Mouse (Mus musculus) cortical plate, adult 2 months (tissue): ENCODE data around the gene Olfr283. TPM values are rescaled to one million over a fixed set of nuclear protein-coding genes. Genes with fewer than 3 reads are reported as not detected.
A peak's percentile ranks its signal among the peaks of the same experiment; 100 is the strongest.

Experiments used
- H3K27ac ChIP-seq: fragments of 200-500 bp; 2 replicates; pipeline ENCODE4 v1.5.1; 2012; ENCODE audit warnings: low read length, control low read depth, inconsistent platforms; ENCODE audit not compliant: insufficient read depth
- H3K4me1 ChIP-seq: fragments of 200-500 bp; 2 replicates; pipeline ENCODE4 v1.6.1; 2011; ENCODE audit warnings: low read length; ENCODE audit not compliant: control insufficient read depth, insufficient read depth
- H3K4me3 ChIP-seq: fragments of 200-500 bp; 2 replicates; pipeline ENCODE4 v1.5.1; 2011; ENCODE audit warnings: mild to moderate bottlenecking, low read length, control low read depth; ENCODE audit not compliant: insufficient read depth
- CTCF ChIP-seq: fragments of 200-500 bp; IDR thresholded peaks from 2 replicates; pipeline ENCODE4 v1.5.1; 2011; ENCODE audit warnings: mild to moderate bottlenecking, control low read depth, low read length; ENCODE audit not compliant: insufficient read depth; ENCODE audit errors: extremely low read depth
- POLR2A ChIP-seq: fragments of 200-500 bp; IDR thresholded peaks from 2 replicates; pipeline ENCODE4 v1.6.1; 2011; ENCODE audit warnings: mild to moderate bottlenecking, low read length, control low read depth; ENCODE audit not compliant: insufficient read depth; ENCODE audit errors: extremely low read depth
- polyA plus RNA-seq: library from polyadenylated mRNA; depleted of rRNA; stranded (reverse); fragments of >200 nt; gene quantifications from 2 replicates; pipeline ENCODE4 v1.2.3, GENCODE M21; 2012; rRNA removed

Olfr283 gene
- polyA plus RNA-seq, 1 experiment: 0.21 TPM

DNA sequence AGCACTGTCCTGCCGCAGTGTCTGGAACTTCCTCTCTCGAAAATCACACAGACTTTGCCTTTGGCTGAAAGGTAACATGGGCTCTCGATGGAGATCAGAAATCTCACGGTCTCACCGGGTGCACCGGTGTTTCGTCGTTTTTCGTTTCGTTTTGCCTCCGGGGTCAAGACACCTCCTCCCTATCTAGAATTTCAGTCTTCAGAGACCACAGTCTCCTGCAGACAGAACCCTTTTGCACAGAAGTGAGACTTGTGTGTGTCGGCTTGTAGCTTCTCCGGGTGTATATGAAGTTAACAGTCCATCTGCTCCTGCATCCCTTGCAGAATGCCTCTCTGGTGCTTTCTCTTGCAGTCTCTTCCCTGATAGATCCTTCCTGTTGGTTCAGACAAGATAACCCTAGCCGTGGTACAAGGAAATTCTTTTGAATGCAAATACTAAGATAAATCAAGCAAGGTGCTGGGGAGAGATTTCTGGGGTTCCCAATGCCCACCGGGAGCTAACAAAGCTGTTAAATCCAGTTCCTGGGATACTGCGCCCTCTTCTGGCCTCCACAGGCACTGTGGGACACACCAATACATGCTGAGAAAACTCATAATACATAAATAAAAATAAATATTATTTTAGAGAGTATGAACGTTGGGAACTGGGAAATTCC is 27.8 kb upstream of the Olfr283 start:
- Histone ChIP-seq H3K4me1 (no peaks in the 10 kb centered on the region), H3K27ac (no peak overlapping the region), H3K4me3 (peak overlapping the region; percentile 30)
- TF ChIP-seq CTCF (peak; percentile 44), POLR2A (no peak)

DNA sequence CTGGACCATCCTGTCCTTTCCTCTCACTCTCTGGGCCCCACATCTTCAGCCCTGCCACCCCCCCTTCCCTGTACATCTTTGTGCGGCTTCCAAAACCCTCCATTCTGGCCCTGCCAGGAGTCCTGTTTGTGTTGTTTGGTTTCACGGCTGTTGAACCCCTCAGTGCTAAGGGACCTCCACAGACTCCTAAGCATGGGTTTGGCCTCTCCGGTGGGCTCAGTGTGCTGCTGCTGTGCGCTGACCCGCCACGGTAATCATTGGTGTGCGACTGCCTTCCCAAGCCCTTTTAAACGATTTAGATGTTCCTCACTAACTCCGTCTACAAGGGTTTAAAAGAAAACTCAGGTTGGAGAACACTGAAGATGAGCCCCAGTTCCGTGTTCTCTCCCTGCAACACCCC is 21.6 kb upstream of the Olfr283 start:
- Histone ChIP-seq H3K4me3 (no peak overlapping the region), H3K27ac (no peak overlapping the region), H3K4me1 (no peaks in the 10 kb centered on the region)
- TF ChIP-seq CTCF: no peak
- TF ChIP-seq POLR2A: no peak

DNA sequence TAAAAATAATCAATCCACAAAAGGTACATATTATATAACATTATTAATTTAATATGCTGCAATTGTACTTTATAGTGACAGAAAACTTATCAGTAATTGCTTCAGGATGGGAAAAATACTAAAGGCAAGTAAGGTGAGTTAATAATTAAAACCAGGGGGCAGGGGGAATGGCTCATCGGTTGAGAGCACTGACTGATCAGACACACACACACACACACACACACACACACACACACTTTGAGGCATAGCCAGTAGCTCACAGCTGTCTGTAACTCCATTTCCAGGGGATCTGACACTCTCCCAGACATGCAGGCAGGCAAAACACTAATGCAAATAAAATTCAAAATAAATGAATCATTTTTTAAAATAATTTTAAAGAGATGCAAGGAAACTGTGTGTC is 16.4 kb upstream of the Olfr283 start:
- Histone ChIP-seq H3K4me3 (no peak overlapping the region), H3K27ac (no peak overlapping the region), H3K4me1 (no peaks in the 10 kb centered on the region)
- no peak for TF ChIP-seq CTCF
- TF ChIP-seq POLR2A: no peak

DNA sequence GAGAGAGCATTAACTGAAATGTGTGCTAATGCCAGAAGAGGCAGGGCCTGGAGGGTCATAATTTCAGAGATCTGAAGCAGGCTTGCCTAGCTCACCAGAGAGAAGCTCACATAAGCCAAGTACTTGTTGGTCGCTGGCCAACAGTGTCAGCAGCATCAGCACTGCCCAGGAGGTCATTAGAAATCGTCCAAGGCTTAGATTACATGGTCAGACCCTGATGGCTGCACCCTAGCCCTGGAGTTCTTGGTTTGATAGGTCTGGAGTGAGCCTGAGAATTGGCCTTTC is 11.1 kb upstream of the Olfr283 start:
- TF ChIP-seq POLR2A (no peak), CTCF (no peak)
- Histone ChIP-seq H3K4me3 (no peak overlapping the region), H3K4me1 (no peaks in the 10 kb centered on the region)

DNA sequence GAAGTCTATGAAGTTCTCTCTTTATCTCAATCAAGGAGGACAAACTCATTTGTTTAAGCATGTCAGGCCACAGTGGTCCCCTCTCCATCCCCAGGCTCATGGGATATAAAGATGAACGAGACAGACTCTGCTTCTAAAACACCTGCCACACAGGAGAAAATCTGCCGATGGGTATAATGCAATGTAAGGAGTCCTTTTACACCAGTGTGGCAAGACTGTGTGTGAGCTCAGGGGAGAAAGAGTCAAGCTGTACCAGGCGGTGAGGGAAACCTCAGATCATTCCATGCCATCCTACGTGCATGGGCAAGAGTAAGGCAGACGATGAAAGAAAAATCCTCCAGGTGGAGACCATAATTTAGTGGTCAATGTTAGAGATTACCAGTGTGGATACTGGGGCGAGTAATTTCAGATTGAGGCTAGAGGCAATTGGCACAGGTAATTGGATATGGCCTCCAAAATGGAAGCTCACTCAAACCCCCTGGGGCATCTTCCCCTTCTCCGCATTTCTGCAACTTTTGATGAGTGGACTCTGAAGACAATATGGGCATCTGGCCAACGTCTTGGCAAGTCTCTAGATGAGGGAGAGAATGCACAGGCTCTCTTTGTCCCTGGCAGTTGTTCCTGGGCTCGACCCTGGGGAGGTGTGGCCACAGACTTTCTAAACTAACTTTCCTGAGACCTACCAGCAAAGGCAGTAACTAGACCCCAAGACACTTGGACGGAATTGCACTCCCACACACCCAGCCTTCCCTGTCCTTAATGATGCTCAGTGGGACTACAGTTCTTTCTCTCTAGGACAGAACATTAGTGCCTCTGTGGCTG is 10.5 kb upstream of the Olfr283 start:
- TF ChIP-seq CTCF: no peak
- no peak for TF ChIP-seq POLR2A
- Histone ChIP-seq H3K4me1 (no peaks in the 10 kb centered on the region), H3K27ac (no peak overlapping the region), H3K4me3 (no peak overlapping the region)

More for the DNA sequence above, 11.1 kb upstream of the Olfr283 start:
- H3K27ac ChIP-seq: no peak overlapping the region

DNA sequence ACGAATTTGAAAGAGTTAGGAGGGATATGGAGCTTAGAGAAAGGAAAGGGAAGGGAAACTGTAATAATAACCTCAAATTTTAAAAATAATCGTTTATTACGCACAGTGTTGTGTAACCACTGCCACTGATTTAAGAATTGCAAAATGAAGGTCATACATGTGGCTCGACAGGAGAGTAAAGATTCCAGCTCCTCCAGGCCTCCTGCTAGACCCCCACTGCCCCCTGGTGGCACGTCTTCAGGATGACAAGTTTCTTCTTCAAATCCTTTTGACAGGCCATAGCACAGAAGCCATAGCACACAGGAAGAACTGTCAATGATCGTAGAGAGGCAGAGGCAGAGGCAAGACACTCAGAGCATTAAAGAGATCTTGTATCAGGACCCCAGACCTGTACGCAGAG is 9.1 kb upstream of the Olfr283 start:
- no peak overlapping the region for H3K4me3 ChIP-seq
- H3K27ac ChIP-seq: no peak overlapping the region
- peak; percentile 84 for TF ChIP-seq CTCF
- TF ChIP-seq POLR2A: no peak
- no peaks in the 10 kb centered on the region for H3K4me1 ChIP-seq

DNA sequence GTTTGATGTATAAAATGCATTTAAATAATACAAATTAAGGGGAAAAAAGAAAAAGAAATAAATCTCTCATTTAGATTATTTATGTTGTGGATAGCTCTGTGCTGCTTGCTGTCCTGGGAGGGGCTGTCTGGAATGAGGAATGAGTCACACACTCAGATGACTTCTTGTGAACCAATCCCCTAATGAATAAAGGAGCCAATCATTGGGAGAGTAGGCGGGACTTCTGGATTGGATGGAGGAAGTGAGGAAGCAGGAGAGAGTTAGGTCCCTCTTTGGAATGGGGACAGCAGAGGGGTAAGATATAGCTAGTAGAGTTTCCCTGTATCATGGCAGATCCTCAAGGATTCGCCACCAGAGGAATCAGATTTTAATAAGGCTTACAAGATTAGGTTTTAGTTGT is 6.9 kb upstream of the Olfr283 start:
- Histone ChIP-seq H3K4me3 (no peak overlapping the region), H3K4me1 (no peaks in the 10 kb centered on the region), H3K27ac (no peak overlapping the region)
- no peak for TF ChIP-seq POLR2A
- TF ChIP-seq CTCF: no peak

DNA sequence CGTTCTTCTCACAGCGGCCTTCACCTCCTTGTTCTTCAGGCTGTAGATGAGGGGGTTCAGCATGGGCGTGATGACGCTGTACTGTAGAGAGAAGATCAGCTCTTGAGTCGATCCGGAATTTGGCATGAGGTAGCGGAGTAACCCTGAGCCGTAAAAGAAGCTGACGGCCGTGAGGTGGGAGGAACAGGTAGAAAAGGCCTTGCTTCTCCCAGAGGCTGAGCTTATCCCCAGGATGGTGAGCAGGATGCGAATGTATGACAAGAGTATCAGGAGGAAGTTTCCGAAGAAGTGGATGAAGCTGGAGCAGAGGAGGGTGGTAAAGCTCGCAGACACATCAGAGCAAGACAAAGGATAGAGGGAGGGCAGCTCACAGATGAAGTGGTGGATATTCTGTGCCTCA is 2.5 kb downstream of the Olfr283 start:
- Histone ChIP-seq H3K4me1 (no peaks in the 10 kb centered on the region), H3K4me3 (no peak overlapping the region), H3K27ac (no peak overlapping the region)
- no peak for TF ChIP-seq POLR2A
- no peak for TF ChIP-seq CTCF

DNA sequence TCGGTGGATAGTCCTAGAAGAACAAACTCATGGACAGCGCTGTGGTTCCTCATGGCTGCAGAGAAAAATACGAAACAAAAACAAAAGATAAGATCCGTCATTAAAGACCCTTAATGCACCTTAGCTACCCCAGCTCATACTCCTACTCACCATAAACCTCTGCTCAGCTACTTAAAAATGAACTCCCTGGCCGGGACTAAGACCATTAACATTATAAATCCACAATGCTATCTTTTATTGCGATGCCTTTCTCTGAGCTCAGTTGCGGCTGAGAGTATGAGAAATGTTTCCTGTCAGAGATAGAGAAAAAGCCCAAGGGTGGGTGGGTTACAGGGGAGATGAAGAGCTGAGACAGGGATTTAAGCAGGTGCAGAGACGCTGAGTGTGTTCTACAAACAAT is 39.9 kb downstream of the Olfr283 start, which contains the start of gene Olfr284:
Gene Olfr284 (minus strand): TSS at position 101 of the 400 bp plus-strand sequence.
- Histone ChIP-seq H3K4me3 (no peak within 1 kb of the TSS), H3K27ac (no peak within 1 kb of the TSS), H3K4me1 (no peaks in the 10 kb centered on the region)
- TF ChIP-seq POLR2A (no peak), CTCF (no peak)

Other genes with a start within 250 kb of the Olfr283 start
- gene Asb8, start 215.3 kb downstream of the Olfr283 start, polyA plus RNA-seq: 66.5 and 69.5 TPM in 2 replicates
- gene Ccdc184, start 213.8 kb downstream of the Olfr283 start, polyA plus RNA-seq: 22.6 and 23.0 TPM in 2 replicates
- 0.42 and 0.46 TPM in 2 replicates for gene Olfr288, start 185.4 kb downstream of the Olfr283 start, polyA plus RNA-seq
- gene Gm44579, start 160.0 kb downstream of the Olfr283 start, polyA plus RNA-seq: 0.25 TPM in 1 of 2 replicates, not detected in the other
- 16.8 and 18.2 TPM in 2 replicates for gene Olfr287, start 159.9 kb downstream of the Olfr283 start, polyA plus RNA-seq
- not detected in 2 replicates for gene Olfr286, start 146.5 kb downstream of the Olfr283 start, polyA plus RNA-seq
- gene H1fnt, start 123.7 kb downstream of the Olfr283 start, polyA plus RNA-seq: not detected in 2 replicates
- gene Zfp641, start 84.8 kb downstream of the Olfr283 start, polyA plus RNA-seq: 10.3 and 12.2 TPM in 2 replicates
- gene Olfr285, start 63.6 kb downstream of the Olfr283 start, polyA plus RNA-seq: not detected in 2 replicates
- not detected in 2 replicates for gene Olfr284, start 40.0 kb downstream of the Olfr283 start, polyA plus RNA-seq
- not detected in 2 replicates for gene Olfr282, start 50.3 kb upstream of the Olfr283 start, polyA plus RNA-seq
- not detected in 2 replicates for gene Olfr281, start 71.6 kb upstream of the Olfr283 start, polyA plus RNA-seq
- gene OR5BS1P, start 89.0 kb upstream of the Olfr283 start, polyA plus RNA-seq: not detected in 2 replicates
- gene Lalba, start 101.8 kb upstream of the Olfr283 start, polyA plus RNA-seq: not detected in 2 replicates
- 0.04 and 0.19 TPM in 2 replicates for gene Olfr279, start 111.5 kb upstream of the Olfr283 start, polyA plus RNA-seq
- gene Kansl2, start 153.3 kb upstream of the Olfr283 start, polyA plus RNA-seq: 52.9 and 55.7 TPM in 2 replicates
- gene Ccnt1, start 190.0 kb upstream of the Olfr283 start, polyA plus RNA-seq: 17.4 and 17.9 TPM in 2 replicates
- gene 4930415O20Rik, start 190.1 kb upstream of the Olfr283 start, polyA plus RNA-seq: not detected in 2 replicates
- 38.2 and 44.3 TPM in 2 replicates for gene Adcy6, start 229.1 kb upstream of the Olfr283 start, polyA plus RNA-seq
- gene Cacnb3, start 249.9 kb upstream of the Olfr283 start, polyA plus RNA-seq: 339 and 348 TPM in 2 replicates